Mouse (Mus musculus): Measurements from ENCODE around the gene Ppip5k1.

The Ppip5k1 gene

DNA sequence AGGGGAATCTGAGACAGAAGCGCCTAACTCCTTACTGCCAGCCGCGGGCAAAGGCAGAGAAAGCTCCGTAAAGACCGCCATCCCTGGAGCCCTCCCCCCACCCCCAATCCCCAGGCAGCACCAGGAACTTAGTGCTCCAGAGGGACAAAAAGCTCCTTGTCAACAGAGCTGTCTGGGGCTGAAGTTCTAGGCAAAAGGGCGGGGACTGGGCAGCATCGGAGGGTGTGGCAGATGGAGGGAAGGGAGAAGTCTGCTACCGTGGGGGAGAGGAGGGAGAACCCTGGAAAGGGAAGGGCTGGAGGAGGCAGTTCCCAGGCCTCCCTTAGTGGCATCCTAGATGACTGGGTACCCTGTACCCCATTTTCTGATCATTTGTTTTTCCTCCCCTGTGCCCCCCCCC lies 57.1 kb downstream of the Ppip5k1 start:
- DNase-seq (ENCODE audit: low read depth): no peak

GRCm38 (mm10) chr2:121297701-121298100 lies 57.5 kb downstream of the Ppip5k1 start:
- DNase-seq (ENCODE audit: low read depth): no peak

GRCm38 (mm10) chr2:121296754-121297231 lies 58.4 kb downstream of the Ppip5k1 start:
- no peak for DNase-seq (ENCODE audit: low read depth)

- DNase-seq (ENCODE audit: low read depth): no peak
Observed at GRCm38 (mm10) chr2:121295608-121296571, 59.3 kb downstream of the Ppip5k1 start.

GRCm38 (mm10) chr2:121294753-121295607 lies 60.2 kb downstream of the Ppip5k1 start:
- no peak for DNase-seq (ENCODE audit: low read depth)

DNA sequence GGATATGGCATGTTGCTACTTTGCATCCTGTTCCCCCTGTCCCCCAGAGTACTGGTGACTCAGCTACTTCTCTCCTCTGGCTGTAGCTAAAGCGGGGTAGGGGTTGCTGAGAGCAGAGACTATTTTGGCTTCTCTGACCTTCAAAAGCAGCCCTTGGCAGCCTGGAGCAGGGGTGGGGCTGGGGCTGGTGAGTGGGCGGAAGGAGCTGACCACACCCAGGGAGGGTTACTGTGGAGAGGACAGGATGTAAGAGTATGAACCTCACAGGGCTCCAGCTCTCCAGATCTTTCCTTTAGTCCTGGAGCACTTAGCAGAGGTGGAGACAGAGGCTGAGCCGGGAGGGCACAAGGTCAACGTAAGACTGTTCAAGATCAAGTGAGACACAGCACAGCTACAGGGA lies 61.0 kb downstream of the Ppip5k1 start:
- no peak for DNase-seq (ENCODE audit: low read depth)

DNA sequence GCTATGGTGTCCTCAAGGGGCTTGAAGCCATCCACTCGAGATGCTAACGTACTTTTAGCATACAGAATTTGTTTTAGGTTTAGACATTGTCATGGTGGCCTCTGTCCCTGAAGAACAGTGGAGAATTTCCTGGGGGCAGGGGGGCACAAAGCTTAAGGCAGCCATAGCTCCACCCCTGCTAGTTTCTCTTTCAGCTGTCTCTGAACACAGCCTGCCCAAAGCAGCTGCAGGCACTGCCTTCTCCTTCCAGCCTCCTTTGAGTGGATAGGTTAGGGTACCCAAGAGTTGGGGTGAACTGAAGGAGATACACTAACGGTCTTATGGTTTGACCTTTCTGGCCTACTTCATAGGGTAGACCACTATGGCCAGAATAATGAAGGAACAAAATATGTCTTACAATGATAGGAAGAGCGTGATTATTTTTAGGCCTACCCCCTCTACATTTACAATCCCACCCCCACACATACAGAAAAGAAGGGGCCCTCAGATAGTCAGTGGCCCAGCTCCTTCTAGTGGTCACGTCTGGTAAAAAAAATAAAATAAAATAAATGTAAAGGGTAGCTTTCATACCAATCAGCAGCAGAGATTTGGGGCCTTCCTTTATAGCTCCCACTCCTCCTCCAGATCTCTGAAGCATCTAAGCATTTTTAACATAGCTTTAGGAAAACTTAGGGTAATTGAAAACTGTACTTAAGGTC lies 62.7 kb downstream of the Ppip5k1 start:
- no peak for DNase-seq (ENCODE audit: low read depth)

DNA sequence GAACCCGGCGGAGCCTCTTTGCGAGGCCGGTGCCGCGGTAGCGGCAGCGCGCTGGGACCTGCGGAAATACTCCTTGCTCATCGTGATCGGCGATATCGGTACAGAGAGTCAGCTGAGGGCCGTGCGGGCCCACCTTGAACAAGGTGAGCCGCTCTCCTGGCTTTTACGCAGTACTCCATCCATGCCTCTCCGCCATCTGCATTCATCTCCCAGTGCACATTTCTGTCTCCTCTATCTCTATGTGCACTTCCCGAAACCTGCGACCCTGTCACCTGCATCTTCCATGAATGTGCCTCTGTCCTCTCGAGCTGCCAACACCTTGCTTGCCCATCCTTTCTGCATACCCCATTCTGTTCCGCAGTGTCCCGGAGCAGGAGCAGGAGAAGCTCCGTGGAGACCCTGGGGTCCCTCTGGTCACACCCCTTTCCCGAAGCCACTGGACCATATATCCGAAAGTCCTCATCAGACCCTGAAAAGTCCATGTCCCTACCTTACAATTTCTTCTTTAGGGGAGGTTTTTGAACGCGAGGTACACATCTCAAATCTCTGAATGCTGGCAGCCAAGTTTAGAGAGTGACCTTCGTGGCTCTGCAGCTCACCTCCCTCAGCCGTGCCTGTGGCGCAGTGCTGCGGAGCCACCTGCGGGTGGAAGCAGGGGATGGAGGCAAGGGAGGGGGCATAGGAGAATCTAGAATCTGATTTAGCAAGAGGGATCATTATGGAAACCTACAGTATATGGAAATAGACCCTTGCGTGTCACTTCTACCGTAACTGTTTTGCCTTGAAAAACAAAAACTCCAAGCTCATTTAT lies 65.3 kb downstream of the Ppip5k1 start:
- no peak for DNase-seq (ENCODE audit: low read depth)

DNA sequence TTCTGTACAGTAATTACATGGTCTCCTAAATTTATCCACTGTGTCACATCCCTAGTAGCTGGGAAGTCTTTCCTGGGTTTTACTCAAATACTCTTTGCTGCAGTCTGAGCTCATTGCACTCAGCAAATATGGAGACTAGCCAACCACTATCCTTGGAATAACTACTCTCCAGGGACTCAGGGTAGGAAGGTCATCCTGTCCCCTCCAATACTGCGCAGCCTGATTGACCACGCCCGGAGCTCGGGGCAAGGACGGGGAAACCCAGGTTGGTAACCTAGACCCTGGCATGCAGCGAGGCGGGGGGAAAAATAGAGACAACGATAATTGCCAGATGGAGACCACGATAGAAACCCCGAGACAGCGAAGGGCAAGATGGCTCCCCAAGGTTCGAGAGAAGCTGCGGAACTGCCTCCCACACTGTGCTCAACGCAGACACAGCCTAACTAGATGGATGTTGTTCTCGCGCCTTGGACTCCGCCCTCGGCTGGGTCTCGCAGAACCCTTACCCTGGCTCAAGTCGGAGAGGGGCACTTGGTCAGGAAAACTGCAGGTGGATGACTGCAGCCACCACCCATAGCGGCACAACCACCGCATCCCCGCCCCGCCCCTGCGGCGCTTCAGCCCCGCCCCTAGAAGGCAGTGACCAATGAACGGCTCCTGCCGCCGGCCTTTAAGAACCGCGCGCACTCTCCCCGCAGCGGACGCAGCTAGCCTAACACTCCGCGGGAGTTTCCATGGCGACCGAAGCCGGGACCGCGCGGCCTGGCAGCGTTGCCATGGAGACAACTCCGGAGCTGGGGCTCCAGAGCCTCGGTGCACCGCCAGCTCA lies 66.1 kb downstream of the Ppip5k1 start, which contains the start of gene Map1a:
Gene Map1a (plus strand): TSS at position 700 of the 829 bp plus-strand sequence.
- peak; percentile 83 for DNase-seq (ENCODE audit: low read depth)

DNA sequence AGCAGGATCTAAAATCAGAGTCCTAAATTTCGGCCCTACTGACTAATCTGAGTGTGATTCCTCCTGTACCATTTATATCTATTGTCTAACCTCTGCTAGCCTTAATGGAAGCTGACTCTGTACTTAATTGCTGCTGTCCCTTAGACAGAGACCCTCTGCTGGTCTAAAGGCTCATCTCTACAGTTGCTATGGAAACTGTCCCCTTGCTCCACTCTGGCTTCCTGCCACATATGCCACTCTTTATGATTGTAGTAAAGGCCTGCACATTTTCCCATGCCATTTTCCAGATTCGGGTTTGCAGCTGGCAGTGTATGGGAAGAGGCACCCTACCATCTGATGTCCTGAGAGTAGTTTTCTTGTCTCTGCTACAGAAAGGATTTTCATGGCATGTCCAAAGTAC lies 67.3 kb downstream of the Ppip5k1 start:
- no peak for DNase-seq (ENCODE audit: low read depth)

DNA sequence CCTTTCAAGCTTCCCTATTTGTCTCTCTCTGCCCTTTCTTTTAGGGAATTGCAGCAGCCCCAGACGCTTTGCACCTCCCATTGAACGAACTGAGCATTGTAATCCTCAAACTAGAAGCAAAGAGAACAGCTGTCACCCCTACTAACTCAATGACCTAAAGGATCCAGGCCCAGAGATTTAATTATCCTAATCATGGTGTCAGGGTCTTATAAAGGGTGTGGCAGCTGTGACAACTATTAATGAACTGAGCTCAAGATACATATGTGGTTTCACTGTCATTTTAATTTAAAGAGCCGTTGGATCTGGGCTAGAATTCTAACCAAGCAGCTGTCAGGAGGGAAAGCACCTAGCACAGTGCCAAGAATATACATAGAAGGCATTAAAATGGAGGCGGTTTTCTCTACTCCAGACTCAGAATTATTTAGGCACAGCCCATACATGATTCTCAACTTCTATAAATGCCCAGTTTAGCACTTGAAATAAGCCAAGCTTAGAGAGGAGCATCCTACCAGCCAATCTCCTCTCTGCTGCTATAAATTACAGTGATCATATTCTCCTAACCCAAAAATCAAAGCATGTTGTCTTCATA lies 83.2 kb downstream of the Ppip5k1 start:
- no peak for DNase-seq (ENCODE audit: low read depth)

- DNase-seq (ENCODE audit: low read depth): peak; percentile 92
Observed at GRCm38 (mm10) chr2:121271236-121271927, 83.8 kb downstream of the Ppip5k1 start, which contains the start of gene Trp53bp1. Gene Trp53bp1 (minus strand): TSS chr2:121271407.

DNA sequence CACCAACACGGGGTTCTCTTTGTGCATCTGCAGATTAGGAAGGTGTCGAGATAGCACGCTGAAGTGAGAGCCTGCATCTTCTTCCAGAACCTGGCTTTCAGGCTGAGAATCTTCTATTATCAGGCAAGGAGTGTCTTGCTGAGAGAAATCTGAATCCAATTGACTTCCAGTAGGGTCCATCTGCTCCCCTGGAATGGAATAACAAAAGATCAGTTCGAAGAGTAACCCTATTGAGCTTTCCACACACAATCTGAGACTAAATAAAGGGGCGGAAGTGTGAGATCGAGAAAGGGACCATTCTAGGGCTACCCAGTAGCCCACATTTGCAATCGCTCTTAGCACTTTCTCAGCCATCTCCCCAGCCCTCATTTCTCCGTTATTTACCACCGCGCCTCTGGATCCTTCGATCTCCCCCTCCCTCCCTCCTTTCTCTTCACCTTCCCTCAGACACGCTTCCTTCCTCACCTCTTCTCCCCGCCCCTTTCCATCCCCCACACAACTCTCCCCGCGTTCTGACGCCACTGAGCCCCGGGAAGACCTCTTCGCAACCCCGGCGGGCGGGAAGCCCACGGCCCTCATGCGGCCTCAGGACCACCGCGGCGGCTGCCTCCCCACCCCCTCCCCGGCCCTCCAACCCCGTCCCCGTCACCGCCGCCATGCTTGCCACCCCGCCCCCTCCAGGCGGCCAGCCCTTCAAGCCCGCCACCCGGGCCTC lies 84.5 kb downstream of the Ppip5k1 start:
- DNase-seq (ENCODE audit: low read depth): no peak

DNA sequence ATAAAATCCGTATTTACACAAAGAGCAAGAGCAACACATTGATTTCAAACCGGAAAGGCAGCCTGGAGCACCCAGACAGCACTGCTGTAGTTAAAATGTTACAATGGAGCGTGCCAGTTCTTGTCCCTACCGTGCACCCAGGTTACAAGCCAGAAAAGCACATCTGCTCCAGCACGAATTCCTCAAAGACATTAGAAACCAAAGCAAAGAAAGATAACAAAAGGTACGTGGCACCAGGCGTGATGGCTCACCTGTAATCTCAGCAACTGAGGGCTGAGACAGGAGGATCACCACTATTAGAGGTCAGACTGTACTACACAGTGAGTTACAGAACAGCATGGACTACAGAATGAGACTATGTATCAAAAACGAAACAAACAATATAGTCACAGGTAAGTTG lies 86.8 kb downstream of the Ppip5k1 start:
- no peak for DNase-seq (ENCODE audit: low read depth)
